Mouse (Mus musculus): ENCODE results near the gene Plxna3. TPM values are rescaled to one million over a fixed set of nuclear protein-coding genes. Genes with fewer than 3 reads are reported as not detected.

Gene Plxna3
- total RNA-seq (2014; rRNA removed) = 124 and 149 TPM in 2 replicates
- 17.9 and 20.1 TPM in 2 replicates for polyA plus RNA-seq (2015; fragmentation: Nextera tagmentation; extraction: Ambion mirVana)

DNA sequence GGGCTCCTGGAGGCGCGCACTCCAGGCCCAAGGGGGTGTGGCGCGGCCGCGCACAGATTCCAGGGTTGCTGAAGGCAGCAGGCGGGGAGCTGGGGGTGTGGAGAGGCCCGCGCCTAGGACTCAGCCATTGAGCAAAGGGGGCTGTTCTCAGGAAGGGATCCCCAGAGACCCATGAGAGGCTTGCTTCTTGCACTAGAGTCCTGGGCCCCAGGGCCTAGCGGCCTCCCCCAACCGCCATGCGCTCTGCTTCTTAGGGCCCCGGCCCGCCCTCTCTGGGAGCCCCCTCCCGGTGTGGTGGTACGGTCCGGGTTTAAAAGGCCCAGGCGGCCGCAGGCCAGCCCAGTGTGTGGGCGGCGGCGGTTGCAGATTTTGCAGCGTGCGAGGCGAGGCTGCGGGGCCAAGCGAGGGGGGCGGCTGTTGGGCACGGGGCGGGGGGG, at the start of gene Plxna3:
Gene Plxna3 (plus strand): TSS at position 342 of the 437 bp plus-strand sequence.
- 35% methylated on average over 29 of the region's 30 CpGs for WGBS
- H3K9ac ChIP-seq (replicated peaks; ENCODE audit: low read length) = peak within 1 kb of the TSS; percentile 51
- H3K9me3 ChIP-seq (ENCODE audit: low read length) = no peaks in the 10 kb centered on the region
- DNase-seq (ENCODE audit: low spot score) (peak; percentile 76), ATAC-seq (peak; percentile 94)
- TF ChIP-seq CTCF (IDR thresholded peaks at IDR 0.05; ENCODE audit: low read depth) = no peak
- no peaks in the 10 kb centered on the region for H3K36me3 ChIP-seq (ENCODE audit: insufficient read depth, low read length)
- H3K27me3 ChIP-seq (ENCODE audit: insufficient read depth, low read length) = no peaks in the 10 kb centered on the region
- H3K4me1 ChIP-seq (ENCODE audit: insufficient read depth, low read length) = peaks cover 10% of the 10 kb centered on the region; the same call in 1 of the 2 replicates
- peak within 1 kb of the TSS; percentile 43 for H3K4me3 ChIP-seq (ENCODE audit: low read length)
- peak within 1 kb of the TSS; percentile 86 for H3K27ac ChIP-seq
- H3K4me2 ChIP-seq (ENCODE audit: low read depth, low read length) = peak within 1 kb of the TSS; percentile 64

DNA sequence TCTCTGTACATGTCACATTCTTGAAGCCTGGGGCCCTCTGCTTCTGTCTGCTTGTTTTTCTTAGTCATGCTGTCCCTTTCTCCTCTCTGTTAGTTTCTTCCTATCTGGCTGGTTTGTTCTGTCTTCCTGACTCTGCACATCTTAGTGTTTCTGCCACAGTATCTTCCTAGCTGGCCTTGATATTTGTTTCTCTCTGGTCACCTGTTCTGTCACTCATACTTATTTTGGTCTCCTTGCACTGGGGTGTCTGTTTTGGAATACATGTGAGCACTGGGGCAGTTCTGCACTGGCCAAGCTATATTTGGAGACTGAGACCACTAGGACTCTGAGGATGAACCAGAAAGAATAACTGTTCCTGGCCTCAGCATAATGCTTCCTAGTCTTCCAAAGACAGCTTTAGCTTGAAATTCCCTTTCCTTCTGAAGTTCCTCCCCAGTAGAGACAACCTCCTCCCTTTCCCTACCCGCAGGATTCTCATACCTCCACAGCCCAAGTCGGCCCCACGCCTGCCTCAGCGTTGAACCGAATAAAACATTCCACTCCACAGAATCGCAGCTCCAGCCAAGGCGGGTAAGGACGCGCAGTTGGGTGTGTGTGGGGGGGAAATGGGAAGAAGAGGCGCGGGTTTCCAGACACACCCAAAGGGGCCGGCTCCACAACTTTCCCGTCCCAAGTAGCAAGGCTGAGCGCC, 47.7 kb upstream of the Plxna3 start:
- Histone ChIP-seq H3K9me3 (ENCODE audit: low read length) (no peaks in the 10 kb centered on the region), H3K27me3 (ENCODE audit: insufficient read depth, low read length) (no peaks in the 10 kb centered on the region), H3K36me3 (ENCODE audit: insufficient read depth, low read length) (no peaks in the 10 kb centered on the region), H3K9ac (replicated peaks; ENCODE audit: low read length) (peak overlapping the region; percentile 70; the same call in 1 of the 2 replicates), H3K4me2 (ENCODE audit: low read depth, low read length) (peak overlapping the region; percentile 62), H3K27ac (peak overlapping the region; percentile 86), H3K4me3 (ENCODE audit: low read length) (peak overlapping the region; percentile 49), H3K4me1 (ENCODE audit: insufficient read depth, low read length) (0 out of 2 replicates have a peak, but pooled peaks cover 3% of the 10 kb centered on the region)
- no peak for TF ChIP-seq CTCF (IDR thresholded peaks at IDR 0.05; ENCODE audit: low read depth)
- ATAC-seq (no peak; the same call in 1 of the 2 replicates), DNase-seq (ENCODE audit: low spot score) (no peak)
- WGBS = 18% methylated on average over 14 of the region's 14 CpGs

DNA sequence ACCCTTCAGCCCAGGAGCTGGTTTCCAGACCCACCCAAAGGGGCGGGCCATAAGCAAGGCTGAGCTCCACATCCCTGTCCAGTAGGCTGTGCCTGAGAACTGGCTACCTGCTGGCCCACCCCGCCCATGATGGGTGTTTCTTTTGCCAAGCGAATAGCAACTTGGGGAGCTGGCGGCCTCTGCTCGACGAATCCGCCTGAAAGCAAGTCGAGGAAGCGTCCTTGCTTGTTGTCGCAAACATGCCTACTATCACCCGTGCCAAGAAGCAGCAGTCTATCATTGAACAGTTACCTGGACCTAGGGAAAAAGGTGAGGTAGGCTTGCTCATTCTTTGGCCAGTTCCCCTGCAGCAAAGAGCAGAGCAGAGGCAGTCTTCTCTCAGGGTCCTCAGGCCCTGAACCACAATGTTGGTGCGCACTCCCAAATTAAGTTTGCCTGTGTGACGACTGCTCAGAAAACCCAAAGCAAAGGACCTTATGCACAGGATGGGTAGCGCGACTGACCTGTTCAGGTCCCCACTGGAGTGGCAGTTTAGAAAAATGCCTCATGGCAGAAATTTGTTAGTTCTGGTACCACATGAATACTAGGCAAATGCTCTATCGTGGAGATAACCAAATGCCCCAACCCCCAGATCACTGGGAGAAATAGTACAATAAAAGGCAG, 47.0 kb upstream of the Plxna3 start, which contains the start of the genes Taz and Dnase1l1:
Gene Taz (plus strand): TSS at position 181 of the 663 bp plus-strand sequence.
Gene Dnase1l1 (minus strand): TSS at position 606 of the 663 bp plus-strand sequence.
- Histone ChIP-seq H3K4me2 (ENCODE audit: low read depth, low read length) (peak within 1 kb of the TSS; percentile 62), H3K9ac (replicated peaks; ENCODE audit: low read length) (peak within 1 kb of the TSS; percentile 70), H3K9me3 (ENCODE audit: low read length) (no peaks in the 10 kb centered on the region), H3K27ac (peak within 1 kb of the TSS; percentile 86), H3K4me3 (ENCODE audit: low read length) (peak within 1 kb of the TSS; percentile 49), H3K27me3 (ENCODE audit: insufficient read depth, low read length) (no peaks in the 10 kb centered on the region), H3K36me3 (ENCODE audit: insufficient read depth, low read length) (no peaks in the 10 kb centered on the region), H3K4me1 (ENCODE audit: insufficient read depth, low read length) (0 out of 2 replicates have a peak, but pooled peaks cover 3% of the 10 kb centered on the region)
- WGBS = 27% methylated on average over 16 of the region's 16 CpGs
- peak; percentile 64 for DNase-seq (ENCODE audit: low spot score)
- ATAC-seq = peak; percentile 71
- no peak for TF ChIP-seq CTCF (IDR thresholded peaks at IDR 0.05; ENCODE audit: low read depth)

DNA sequence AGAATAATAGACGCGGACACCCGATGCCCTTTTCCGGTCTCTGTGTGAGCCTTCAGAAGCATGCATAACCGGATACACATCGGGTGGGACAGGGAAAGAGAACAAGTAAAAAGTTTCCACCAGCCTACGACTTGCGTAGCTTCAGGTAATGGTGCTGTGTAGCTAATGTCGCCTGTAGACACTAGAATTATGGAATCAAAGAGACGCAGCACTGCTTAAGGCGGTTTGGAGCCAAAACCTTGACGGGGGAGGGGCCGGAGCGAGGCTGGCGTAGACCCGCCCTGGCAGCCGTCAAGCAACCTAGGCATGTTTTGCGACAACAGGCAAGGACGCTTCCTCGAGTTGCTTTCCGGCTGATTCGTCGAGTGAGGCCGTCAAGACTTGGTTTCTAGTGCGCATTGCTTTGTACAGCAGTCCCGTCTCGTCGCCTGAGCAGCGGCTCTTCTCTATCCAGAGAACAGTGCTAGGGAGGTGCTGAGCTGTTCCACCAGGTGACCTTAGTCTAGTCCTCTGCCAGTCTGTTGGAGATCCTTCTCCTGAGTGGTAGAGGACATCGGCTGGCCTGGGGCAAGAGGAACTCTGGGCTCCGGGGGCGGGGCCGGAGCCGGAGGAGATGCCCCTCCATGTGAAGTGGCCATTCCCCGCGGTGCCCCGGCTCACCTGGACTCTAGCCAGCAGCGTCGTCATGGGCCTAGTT, 46.3 kb upstream of the Plxna3 start:
- WGBS = 31% methylated on average over 39 of the region's 39 CpGs
- Histone ChIP-seq H3K4me2 (ENCODE audit: low read depth, low read length) (peak overlapping the region; percentile 62), H3K4me3 (ENCODE audit: low read length) (peak overlapping the region; percentile 49), H3K27ac (peak overlapping the region; percentile 86), H3K27me3 (ENCODE audit: insufficient read depth, low read length) (no peaks in the 10 kb centered on the region), H3K4me1 (ENCODE audit: insufficient read depth, low read length) (0 out of 2 replicates have a peak, but pooled peaks cover 3% of the 10 kb centered on the region), H3K9ac (replicated peaks; ENCODE audit: low read length) (peak overlapping the region; percentile 70), H3K9me3 (ENCODE audit: low read length) (no peaks in the 10 kb centered on the region), H3K36me3 (ENCODE audit: insufficient read depth, low read length) (no peaks in the 10 kb centered on the region)
- DNase-seq (ENCODE audit: low spot score) (peak; percentile 91), ATAC-seq (peak; percentile 90)
- TF ChIP-seq CTCF (IDR thresholded peaks at IDR 0.05; ENCODE audit: low read depth) = no peak

DNA sequence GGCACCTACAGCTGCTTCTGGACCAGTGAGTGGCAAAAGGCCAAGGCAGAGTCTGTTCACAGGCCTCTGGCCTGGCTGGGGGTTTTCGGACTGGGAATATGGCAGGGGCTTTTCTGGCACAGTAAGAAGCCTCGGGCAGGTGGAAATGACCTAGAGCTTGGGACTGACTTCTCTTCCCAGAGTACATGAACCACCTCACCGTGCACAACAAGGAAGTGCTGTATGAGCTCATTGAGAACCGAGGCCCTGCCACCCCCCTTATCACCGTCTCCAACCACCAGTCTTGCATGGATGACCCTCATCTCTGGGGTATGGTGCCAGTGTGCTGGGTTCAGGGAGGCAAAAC, 45.8 kb upstream of the Plxna3 start:
- Histone ChIP-seq H3K9ac (replicated peaks; ENCODE audit: low read length) (peak overlapping the region; percentile 70), H3K27ac (peak overlapping the region; percentile 86), H3K4me1 (ENCODE audit: insufficient read depth, low read length) (0 out of 2 replicates have a peak, but pooled peaks cover 3% of the 10 kb centered on the region), H3K4me3 (ENCODE audit: low read length) (peak overlapping the region; percentile 49), H3K27me3 (ENCODE audit: insufficient read depth, low read length) (no peaks in the 10 kb centered on the region), H3K36me3 (ENCODE audit: insufficient read depth, low read length) (no peaks in the 10 kb centered on the region), H3K9me3 (ENCODE audit: low read length) (no peaks in the 10 kb centered on the region), H3K4me2 (ENCODE audit: low read depth, low read length) (peak overlapping the region; percentile 62)
- no peak for ATAC-seq
- TF ChIP-seq CTCF (IDR thresholded peaks at IDR 0.05; ENCODE audit: low read depth) = no peak
- 35% methylated on average over 5 of the region's 5 CpGs for WGBS
- DNase-seq (ENCODE audit: low spot score) = no peak

DNA sequence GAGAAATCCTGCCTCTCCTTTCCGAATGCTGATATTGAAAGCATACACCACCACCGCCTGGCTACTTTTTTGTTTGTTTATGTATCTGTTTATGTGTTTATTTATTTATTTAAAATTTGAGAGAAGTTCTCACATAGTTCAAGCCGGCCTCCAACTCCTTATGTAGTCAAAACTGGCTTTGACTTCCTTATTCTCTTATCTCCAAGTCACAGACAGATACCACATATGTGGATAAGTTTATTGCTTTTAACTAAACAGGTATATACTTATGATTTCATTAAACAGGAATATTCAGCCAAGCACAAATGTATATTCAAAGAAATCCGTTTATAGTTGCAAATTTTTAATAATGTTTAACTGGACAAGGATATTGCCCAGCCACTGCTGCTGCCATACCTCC, 35.4 kb upstream of the Plxna3 start:
- Histone ChIP-seq H3K9me3 (ENCODE audit: low read length) (no peaks in the 10 kb centered on the region), H3K9ac (replicated peaks; ENCODE audit: low read length) (no peak overlapping the region), H3K4me1 (ENCODE audit: insufficient read depth, low read length) (no peaks in the 10 kb centered on the region), H3K4me3 (ENCODE audit: low read length) (no peak overlapping the region), H3K27ac (no peak overlapping the region), H3K4me2 (ENCODE audit: low read depth, low read length) (no peak overlapping the region), H3K36me3 (ENCODE audit: insufficient read depth, low read length) (no peaks in the 10 kb centered on the region), H3K27me3 (ENCODE audit: insufficient read depth, low read length) (no peaks in the 10 kb centered on the region)
- WGBS = 80% methylated on average over 4 of the region's 4 CpGs
- ATAC-seq = no peak
- no peak for TF ChIP-seq CTCF (IDR thresholded peaks at IDR 0.05; ENCODE audit: low read depth)
- no peak for DNase-seq (ENCODE audit: low spot score)

Measured in hindbrain, postnatal 0 days (tissue).